Mouse (Mus musculus): ENCODE results near the gene Fgd6.

Fgd6 gene

GRCm38 (mm10) chr10:94174652-94175051 is 138.9 kb downstream of the Fgd6 start:
- DNase-seq (ENCODE audit: low spot score) = no peak

DNA sequence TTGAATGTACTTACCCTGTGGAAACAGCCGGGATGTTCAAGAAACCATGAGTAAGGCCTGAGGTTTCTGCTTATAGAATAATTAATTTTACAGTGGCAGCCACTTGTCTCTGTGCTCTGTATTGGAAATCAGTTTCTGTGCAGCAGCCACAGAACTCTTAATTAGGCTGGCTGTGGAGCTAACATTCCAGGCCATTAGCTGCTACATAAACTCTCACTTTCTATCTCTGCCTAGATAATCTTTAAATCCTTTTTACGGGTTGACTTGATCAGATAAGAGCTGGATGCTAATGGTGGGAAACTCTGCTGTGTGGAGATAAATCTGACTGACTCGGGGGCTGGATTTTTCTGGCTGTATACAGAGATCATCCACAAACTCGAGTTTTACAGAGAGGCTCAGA is 147.4 kb downstream of the Fgd6 start:
- no peak for DNase-seq (ENCODE audit: low spot score)

Data from left cerebral cortex, adult 11 months (tissue).